Mouse (Mus musculus): ENCODE results near the gene Gm10277. TPM values are rescaled to one million over a fixed set of nuclear protein-coding genes. Genes with fewer than 3 reads are reported as not detected.

The Gm10277 gene
- polyA plus RNA-seq, 1 experiment = not detected

GRCm38 (mm10) chr11:77777436-77777835, 10.1 kb downstream of the Gm10277 start:
- H3K4me3 ChIP-seq (ENCODE audit: extremely low read depth, insufficient read depth, insufficient read length) = no peak overlapping the region
- 94% methylated on average over 17 of the region's 17 CpGs for WGBS
- H3K27me3 ChIP-seq (ENCODE audit: control insufficient read depth, insufficient read depth, low read length) = no peaks in the 10 kb centered on the region
- H3K36me3 ChIP-seq (ENCODE audit: control insufficient read depth, insufficient read depth, low read length) = no peaks in the 10 kb centered on the region
- no peaks in the 10 kb centered on the region for H3K4me1 ChIP-seq (ENCODE audit: control insufficient read depth, insufficient read depth, insufficient read length)
- no peak overlapping the region for H3K27ac ChIP-seq (ENCODE audit: insufficient read depth, low read length)
- TF ChIP-seq POLR2A (IDR thresholded peaks at IDR 0.05; ENCODE audit: low read depth, low read length) (no peak), CTCF (IDR thresholded peaks at IDR 0.05; ENCODE audit: extremely low read depth, insufficient read depth, insufficient read length, insufficient replicate concordance) (no peak)
- no peak for DNase-seq (ENCODE audit: low read depth in 1 of 2, low spot score in 2 of 2)

- no peaks in the 10 kb centered on the region for H3K27me3 ChIP-seq (ENCODE audit: control insufficient read depth, insufficient read depth, low read length)
- DNase-seq (ENCODE audit: low read depth in 1 of 2, low spot score in 2 of 2) = no peak
- TF ChIP-seq CTCF (IDR thresholded peaks at IDR 0.05; ENCODE audit: extremely low read depth, insufficient read depth, insufficient read length, insufficient replicate concordance) = no peak
- no peak for TF ChIP-seq POLR2A (IDR thresholded peaks at IDR 0.05; ENCODE audit: low read depth, low read length)
- H3K36me3 ChIP-seq (ENCODE audit: control insufficient read depth, insufficient read depth, low read length) = no peaks in the 10 kb centered on the region
- WGBS = 40% methylated on average over 9 of the region's 9 CpGs
- H3K4me1 ChIP-seq (ENCODE audit: control insufficient read depth, insufficient read depth, insufficient read length) = no peaks in the 10 kb centered on the region
- H3K4me3 ChIP-seq (ENCODE audit: extremely low read depth, insufficient read depth, insufficient read length) = no peak overlapping the region
- H3K27ac ChIP-seq (ENCODE audit: insufficient read depth, low read length) = no peak overlapping the region
These were observed 11.7 kb downstream of the Gm10277 start for GRCm38 (mm10) chr11:77775701-77776400.

GRCm38 (mm10) chr11:77771879-77772713, 15.5 kb downstream of the Gm10277 start:
- Histone ChIP-seq H3K4me1 (ENCODE audit: control insufficient read depth, insufficient read depth, insufficient read length) (no peaks in the 10 kb centered on the region), H3K36me3 (ENCODE audit: control insufficient read depth, insufficient read depth, low read length) (no peaks in the 10 kb centered on the region), H3K27me3 (ENCODE audit: control insufficient read depth, insufficient read depth, low read length) (no peaks in the 10 kb centered on the region), H3K27ac (ENCODE audit: insufficient read depth, low read length) (no peak overlapping the region), H3K4me3 (ENCODE audit: extremely low read depth, insufficient read depth, insufficient read length) (no peak overlapping the region)
- TF ChIP-seq CTCF (IDR thresholded peaks at IDR 0.05; ENCODE audit: extremely low read depth, insufficient read depth, insufficient read length, insufficient replicate concordance) = no peak
- no peak for TF ChIP-seq POLR2A (IDR thresholded peaks at IDR 0.05; ENCODE audit: low read depth, low read length)
- 36% methylated on average over 8 of the region's 8 CpGs for WGBS
- DNase-seq (ENCODE audit: low read depth in 1 of 2, low spot score in 2 of 2) = no peak

GRCm38 (mm10) chr11:77770346-77770745, 17.2 kb downstream of the Gm10277 start:
- no peaks in the 10 kb centered on the region for H3K36me3 ChIP-seq (ENCODE audit: control insufficient read depth, insufficient read depth, low read length)

GRCm38 (mm10) chr11:77769496-77769895, 18.1 kb downstream of the Gm10277 start:
- DNase-seq (ENCODE audit: low read depth in 1 of 2, low spot score in 2 of 2) = no peak
- Histone ChIP-seq H3K4me3 (ENCODE audit: extremely low read depth, insufficient read depth, insufficient read length) (no peak overlapping the region), H3K36me3 (ENCODE audit: control insufficient read depth, insufficient read depth, low read length) (no peaks in the 10 kb centered on the region), H3K27me3 (ENCODE audit: control insufficient read depth, insufficient read depth, low read length) (peaks cover 4% of the 10 kb centered on the region; the same call in 1 of the 2 replicates), H3K27ac (ENCODE audit: insufficient read depth, low read length) (no peak overlapping the region), H3K4me1 (ENCODE audit: control insufficient read depth, insufficient read depth, insufficient read length) (peaks cover 4% of the 10 kb centered on the region; the same call in 1 of the 2 replicates)
- TF ChIP-seq POLR2A (IDR thresholded peaks at IDR 0.05; ENCODE audit: low read depth, low read length) (no peak), CTCF (IDR thresholded peaks at IDR 0.05; ENCODE audit: extremely low read depth, insufficient read depth, insufficient read length, insufficient replicate concordance) (no peak)
- WGBS = 84% methylated on average over 4 of the region's 4 CpGs

More at GRCm38 (mm10) chr11:77770346-77770745, 17.2 kb downstream of the Gm10277 start:
- no peak for DNase-seq (ENCODE audit: low read depth in 1 of 2, low spot score in 2 of 2)
- H3K27me3 ChIP-seq (ENCODE audit: control insufficient read depth, insufficient read depth, low read length) = peaks cover 4% of the 10 kb centered on the region; the same call in 1 of the 2 replicates
- H3K4me1 ChIP-seq (ENCODE audit: control insufficient read depth, insufficient read depth, insufficient read length) = peaks cover 4% of the 10 kb centered on the region; the same call in 1 of the 2 replicates
- no peak overlapping the region for H3K4me3 ChIP-seq (ENCODE audit: extremely low read depth, insufficient read depth, insufficient read length)
- no peak overlapping the region for H3K27ac ChIP-seq (ENCODE audit: insufficient read depth, low read length)
- WGBS = 67% methylated on average over 8 of the region's 8 CpGs
- TF ChIP-seq CTCF (IDR thresholded peaks at IDR 0.05; ENCODE audit: extremely low read depth, insufficient read depth, insufficient read length, insufficient replicate concordance) (no peak), POLR2A (IDR thresholded peaks at IDR 0.05; ENCODE audit: low read depth, low read length) (no peak)

GRCm38 (mm10) chr11:77766351-77767001, 21.1 kb downstream of the Gm10277 start:
- Histone ChIP-seq H3K27ac (ENCODE audit: insufficient read depth, low read length) (peak overlapping the region; percentile 26; the same call in 1 of the 2 replicates), H3K4me3 (ENCODE audit: extremely low read depth, insufficient read depth, insufficient read length) (peak overlapping the region; percentile 55; the same call in 1 of the 2 replicates), H3K4me1 (ENCODE audit: control insufficient read depth, insufficient read depth, insufficient read length) (peaks cover 4% of the 10 kb centered on the region; the same call in 1 of the 2 replicates), H3K36me3 (ENCODE audit: control insufficient read depth, insufficient read depth, low read length) (no peaks in the 10 kb centered on the region), H3K27me3 (ENCODE audit: control insufficient read depth, insufficient read depth, low read length) (peaks cover 11% of the 10 kb centered on the region)
- TF ChIP-seq CTCF (IDR thresholded peaks at IDR 0.05; ENCODE audit: extremely low read depth, insufficient read depth, insufficient read length, insufficient replicate concordance) (peak; percentile 44; the same call in 1 of the 2 replicates), POLR2A (IDR thresholded peaks at IDR 0.05; ENCODE audit: low read depth, low read length) (no peak)
- no peak for DNase-seq (ENCODE audit: low read depth in 1 of 2, low spot score in 2 of 2)
- 7% methylated on average over 35 of the region's 35 CpGs for WGBS

Measured in spleen, adult 2 months (tissue).